Mouse (Mus musculus) heart, adult 11 months (tissue): ENCODE measurements around the gene Gm12248.

ENCODE experiments used
- DNase-seq: peaks from one replicate; pipeline ENCODE4 v3.0.0; 2022

Gm12248 gene

DNA sequence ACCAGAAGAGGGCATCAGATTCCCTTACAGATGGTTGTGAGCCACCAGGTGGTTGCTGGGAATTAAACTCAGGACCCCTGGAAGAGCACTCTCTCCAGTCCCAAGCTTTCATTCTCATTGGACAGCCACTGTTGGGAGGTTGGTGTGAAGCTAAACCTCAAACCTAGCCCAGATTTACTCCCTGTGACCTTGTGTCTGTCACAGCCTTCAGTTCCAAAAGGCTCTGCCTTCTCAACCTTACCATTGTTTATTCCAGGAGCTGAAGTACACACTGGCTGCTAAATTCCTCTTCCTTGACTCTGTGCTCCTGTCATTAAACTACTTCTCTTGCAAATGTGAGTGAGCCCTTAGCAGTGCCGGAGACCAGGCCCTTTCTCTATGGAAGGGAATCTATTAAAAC lies 64.0 kb downstream of the Gm12248 start:
- DNase-seq: no peak

DNA sequence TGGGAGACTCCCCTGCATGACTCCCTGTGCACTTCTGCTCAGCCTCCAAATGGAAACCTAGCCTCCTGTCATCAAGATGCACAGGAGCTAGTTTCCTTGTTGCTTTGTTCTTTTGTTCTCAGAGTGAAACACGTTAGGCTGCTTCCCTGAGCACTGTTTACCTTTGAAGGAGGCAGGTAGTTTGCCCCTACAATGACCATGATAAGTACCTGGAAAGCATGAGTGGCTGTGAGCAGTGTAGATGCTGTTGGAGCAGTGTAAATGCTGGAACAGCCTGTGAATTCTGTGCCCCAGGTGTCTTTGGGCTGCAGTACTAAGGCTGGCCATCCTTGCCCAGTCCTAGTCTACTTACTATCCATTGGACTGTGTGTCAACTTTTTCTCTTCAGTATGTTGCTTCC lies 66.1 kb downstream of the Gm12248 start:
- no peak for DNase-seq

DNA sequence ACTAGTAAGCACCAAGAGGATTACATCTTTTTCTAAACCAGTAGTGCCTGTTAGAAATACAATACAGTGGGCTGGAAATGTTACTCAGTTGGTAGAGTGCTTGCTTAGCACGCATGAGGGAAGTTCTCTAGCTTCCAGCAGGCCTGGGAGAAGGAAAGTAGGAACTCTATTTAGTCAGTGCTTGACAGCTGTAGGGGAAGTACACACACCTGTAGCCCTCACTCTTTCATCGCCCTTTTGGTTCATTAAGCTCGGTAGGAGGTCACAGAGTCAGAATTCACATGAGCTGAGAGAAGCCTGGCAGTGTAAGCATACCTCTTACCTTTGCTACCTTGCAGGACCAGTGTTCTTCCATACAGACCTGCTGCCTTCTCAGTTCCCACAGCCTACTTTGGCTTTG lies 66.6 kb downstream of the Gm12248 start:
- no peak for DNase-seq

DNA sequence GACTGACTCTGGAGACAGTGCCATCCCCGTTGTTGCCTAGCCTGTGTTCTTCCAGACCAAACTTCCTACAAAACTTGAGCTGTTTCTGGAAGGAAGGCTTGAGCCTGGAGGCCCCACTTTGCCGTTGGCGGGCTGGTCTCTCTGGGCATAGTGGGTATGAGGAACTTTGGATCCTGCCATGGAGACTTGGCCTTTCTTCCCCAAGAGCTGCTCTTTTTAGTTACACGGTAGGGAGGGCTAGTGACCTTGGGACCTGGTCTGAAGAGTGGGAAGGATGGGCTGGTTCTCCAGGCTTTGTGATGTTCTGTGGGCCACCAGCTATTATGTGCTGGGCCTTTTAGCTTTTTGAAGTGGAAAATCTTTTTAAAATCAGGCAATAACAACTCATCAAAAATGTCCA lies 67.1 kb downstream of the Gm12248 start:
- DNase-seq: no peak

DNA sequence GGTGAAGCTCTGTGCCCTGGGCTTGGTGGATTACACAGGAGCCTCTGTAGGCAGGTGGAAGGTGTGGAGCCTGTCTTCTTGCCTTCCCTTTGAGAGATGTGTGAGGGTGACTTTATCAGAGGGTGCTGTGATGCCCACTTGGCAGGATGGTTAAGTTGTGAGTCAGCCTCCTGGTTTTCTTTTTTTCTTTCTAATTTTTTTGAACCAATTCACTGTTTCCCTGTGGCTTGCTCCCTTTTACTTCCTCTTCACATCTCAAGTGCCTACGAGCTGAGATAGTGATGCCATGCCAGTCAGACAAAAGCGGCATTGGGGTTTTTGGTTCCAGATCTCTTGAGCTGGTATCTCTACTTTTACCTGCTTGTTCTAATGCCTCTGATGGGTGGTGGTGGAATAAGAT lies 68.3 kb downstream of the Gm12248 start:
- DNase-seq: peak; percentile 83

DNA sequence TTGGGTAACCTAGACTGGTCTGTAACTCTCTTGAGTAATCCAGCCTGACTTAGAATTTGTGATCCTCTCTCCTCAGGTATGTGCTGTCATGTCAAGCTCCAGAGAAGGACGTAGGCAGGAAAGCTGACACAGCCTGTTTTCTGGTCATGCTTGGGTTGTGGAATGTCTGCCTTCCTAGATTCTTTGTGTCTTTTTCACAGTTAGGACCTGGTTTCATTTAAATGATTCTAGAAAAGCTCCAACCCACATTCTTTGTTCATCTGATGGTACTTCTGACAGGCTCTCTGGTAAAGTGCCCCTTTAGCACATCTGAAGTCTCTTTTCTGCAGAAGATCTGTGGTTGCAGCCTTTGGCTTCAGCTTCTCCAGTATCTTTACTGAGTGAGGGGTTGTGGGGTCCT lies 68.7 kb downstream of the Gm12248 start:
- no peak for DNase-seq

DNA sequence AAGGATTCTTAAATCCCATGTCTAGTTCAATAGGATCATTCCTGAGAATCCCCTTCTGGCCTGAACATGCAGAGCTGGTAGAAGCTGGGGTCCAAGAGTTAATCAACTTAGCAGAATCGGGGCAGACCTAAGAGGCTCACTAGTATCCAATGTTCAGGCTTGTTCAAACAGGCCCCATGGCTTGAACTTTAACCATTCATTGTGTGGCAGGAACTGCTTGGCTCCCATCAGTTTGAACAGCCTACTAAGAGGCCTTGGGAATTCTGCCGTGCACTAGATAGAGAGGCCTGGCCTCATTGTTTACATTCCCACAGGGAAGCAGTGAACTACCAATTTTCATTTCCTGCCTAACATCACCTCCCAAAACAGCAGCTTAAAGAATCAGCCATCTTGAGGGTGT lies 71.3 kb downstream of the Gm12248 start:
- no peak for DNase-seq

DNA sequence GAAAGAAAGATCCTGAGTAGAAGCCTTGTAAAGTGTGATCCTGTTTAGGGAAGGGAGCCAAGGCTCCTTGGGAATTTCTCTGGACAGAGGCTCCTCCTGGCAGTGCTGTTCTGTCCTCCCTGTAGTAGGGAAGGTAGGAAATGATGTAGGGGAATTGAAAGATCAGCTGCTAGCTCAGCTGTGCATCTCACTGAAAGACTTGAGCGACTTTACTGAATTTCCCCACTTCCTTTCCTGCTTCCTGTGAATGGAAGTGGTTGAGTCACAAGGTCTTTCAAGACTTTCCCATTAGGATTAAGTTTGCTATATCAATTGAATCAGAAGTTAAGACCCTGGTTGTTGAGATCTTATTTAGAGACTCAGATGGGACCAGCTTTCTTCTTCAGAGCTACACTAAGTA lies 71.8 kb downstream of the Gm12248 start:
- DNase-seq: no peak

DNA sequence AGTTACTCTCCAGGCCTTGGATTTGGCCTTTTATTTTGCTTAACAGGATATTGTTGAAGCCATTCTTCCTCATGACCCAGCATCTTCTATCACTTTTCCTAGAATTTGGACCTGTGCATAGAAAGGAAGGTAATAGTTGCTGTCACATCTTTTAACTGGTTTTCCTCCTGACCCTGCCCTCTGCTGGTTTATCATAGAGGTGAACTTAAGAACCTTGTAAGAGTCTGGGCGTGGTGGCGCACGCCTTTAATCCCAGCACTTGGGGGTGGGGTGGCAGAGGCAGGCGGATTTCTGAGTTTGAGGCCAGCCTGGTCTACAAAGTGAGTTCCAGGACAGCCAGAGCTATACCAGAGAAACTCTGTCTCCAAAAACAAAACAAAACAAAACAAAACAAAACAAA lies 74.2 kb downstream of the Gm12248 start:
- DNase-seq: no peak

DNA sequence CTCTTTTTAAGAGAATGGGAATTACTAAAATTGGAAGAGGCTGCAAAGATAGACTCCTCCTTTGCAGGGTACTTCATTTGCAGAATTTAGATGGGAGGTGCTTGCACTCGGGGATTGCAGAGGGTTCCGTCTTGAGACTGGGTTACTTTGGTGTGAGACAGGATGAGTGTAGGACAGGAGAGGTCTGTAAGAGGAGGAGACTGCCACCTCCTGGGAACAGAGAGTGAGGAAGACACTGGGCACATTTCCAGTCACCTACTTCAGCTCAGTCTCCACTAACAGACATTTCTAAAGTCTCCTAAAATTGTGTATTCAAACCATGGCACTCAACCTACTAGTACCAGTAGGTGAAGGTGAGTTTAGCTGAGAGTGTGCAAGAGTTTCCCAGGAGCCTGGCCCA lies 74.6 kb downstream of the Gm12248 start:
- DNase-seq: no peak

DNA sequence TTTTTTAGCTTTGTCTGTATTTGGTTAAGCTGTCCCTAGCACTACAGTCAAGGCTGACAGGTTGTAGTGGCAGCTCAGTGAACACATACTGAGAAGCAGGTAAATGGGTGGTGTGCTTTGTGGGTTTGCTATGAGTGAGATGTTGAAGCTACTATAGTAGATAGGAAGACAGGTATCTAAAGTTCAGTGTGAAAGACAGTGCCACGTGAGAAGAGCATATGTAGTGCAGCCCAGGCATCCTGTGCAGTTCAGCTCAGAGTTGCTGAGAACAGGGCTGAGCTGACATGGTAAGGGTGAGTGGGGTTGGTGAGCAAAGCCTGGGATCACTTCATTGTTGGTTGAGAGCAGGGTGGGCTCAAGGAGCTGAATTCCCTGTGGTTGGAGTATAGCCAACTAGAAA lies 75.5 kb downstream of the Gm12248 start:
- no peak for DNase-seq

DNA sequence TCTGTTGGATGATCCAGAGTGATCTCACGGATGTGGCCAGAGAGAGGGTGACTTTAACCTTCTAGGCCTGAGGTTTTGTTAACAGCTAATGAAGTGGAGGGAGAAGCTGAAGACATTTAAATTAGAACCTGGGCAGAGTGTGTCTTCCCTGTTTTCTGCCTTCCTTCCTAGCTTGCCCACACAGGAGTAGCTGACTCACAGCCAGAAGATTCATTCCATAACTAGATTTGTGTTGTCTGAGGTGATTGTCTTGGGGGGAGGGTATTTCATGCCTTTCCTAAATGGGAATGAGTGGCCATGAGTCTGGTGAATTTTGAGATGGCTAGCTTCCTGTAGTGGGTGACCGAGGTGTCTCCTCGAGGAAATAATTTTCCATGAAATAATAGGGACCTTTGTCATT lies 76.6 kb downstream of the Gm12248 start:
- no peak for DNase-seq

DNA sequence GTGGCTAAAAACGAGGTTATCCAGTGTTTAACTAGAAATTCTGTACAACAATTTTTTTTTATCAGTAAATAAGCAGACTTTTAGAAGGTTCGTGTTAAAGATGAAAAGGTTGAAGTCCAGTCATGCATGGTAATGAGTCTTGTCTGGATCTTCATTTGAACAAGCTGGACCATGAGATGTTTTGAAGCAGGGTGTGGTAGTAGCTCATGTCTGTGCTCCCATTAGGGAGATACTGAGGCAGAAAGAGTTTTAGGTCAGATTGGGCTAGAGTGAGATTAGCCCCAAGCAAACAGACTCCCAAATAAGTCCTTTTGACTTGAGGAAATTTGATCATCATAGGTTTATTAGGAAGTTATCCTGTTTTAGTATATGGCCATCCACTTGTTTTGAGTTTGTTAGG lies 77.6 kb downstream of the Gm12248 start:
- DNase-seq: no peak

DNA sequence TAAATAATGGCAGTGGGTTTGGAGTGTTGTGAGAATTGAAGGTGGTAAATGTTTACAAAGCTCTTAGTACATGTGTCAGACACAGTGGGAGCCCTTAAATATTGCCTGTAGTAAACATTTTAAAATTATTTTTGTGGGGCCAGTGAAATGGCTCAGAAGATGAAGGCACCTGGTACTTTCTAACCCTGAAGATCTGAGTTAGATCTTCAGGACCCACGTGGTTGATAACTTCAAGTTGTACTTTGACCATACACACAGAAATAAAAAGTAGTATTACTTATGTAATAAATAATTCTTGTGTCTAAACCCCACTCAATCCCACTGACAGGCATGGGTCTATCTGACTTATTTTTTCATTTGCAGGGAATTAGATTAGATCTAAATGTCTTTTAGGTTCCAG lies 78.3 kb downstream of the Gm12248 start:
- DNase-seq: no peak
